Mouse (Mus musculus): ENCODE measurements around the gene Fuca2.

DNA sequence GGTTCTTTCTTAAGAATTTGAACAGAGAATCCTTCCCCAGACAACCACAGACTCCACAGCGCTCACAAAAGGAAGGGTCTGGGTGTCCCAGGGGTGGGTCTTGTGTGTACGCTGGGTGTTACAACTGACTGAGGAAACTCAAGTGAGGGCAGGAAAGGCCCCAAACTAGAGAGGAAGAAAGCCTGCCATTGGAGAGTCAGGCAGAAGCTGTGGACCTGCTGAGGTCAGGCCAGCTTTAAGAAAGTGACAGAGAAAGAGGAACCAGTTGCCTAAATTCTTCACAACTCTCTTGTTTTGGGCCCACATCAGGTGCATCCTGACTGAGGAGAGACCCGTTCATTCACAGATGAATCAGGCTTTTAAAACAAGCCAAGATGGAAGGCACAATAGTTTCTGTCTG, 29.1 kb upstream of the Fuca2 start:
- TF ChIP-seq CTCF (IDR thresholded peaks at IDR 0.05; ENCODE audit: extremely low read depth, insufficient read depth, insufficient read length, insufficient replicate concordance) (no peak), POLR2A (IDR thresholded peaks at IDR 0.05; ENCODE audit: low read depth, low read length) (no peak)
